Mouse (Mus musculus) cortical plate, adult 2 months (tissue): ENCODE data around the gene Tead1. TPM values are rescaled to one million over a fixed set of nuclear protein-coding genes. Genes with fewer than 3 reads are reported as not detected.

Experiments used
- H3K27ac ChIP-seq: fragments of 200-500 bp; 2 replicates; pipeline ENCODE4 v1.5.1; 2012; ENCODE audit warnings: low read length, control low read depth, inconsistent platforms; ENCODE audit not compliant: insufficient read depth
- H3K4me1 ChIP-seq: fragments of 200-500 bp; 2 replicates; pipeline ENCODE4 v1.6.1; 2011; ENCODE audit warnings: low read length; ENCODE audit not compliant: control insufficient read depth, insufficient read depth
- H3K4me3 ChIP-seq: fragments of 200-500 bp; 2 replicates; pipeline ENCODE4 v1.5.1; 2011; ENCODE audit warnings: mild to moderate bottlenecking, low read length, control low read depth; ENCODE audit not compliant: insufficient read depth
- CTCF ChIP-seq: fragments of 200-500 bp; IDR thresholded peaks from 2 replicates; pipeline ENCODE4 v1.5.1; 2011; ENCODE audit warnings: mild to moderate bottlenecking, control low read depth, low read length; ENCODE audit not compliant: insufficient read depth; ENCODE audit errors: extremely low read depth
- POLR2A ChIP-seq: fragments of 200-500 bp; IDR thresholded peaks from 2 replicates; pipeline ENCODE4 v1.6.1; 2011; ENCODE audit warnings: mild to moderate bottlenecking, low read length, control low read depth; ENCODE audit not compliant: insufficient read depth; ENCODE audit errors: extremely low read depth
- polyA plus RNA-seq: library from polyadenylated mRNA; depleted of rRNA; stranded (reverse); fragments of >200 nt; gene quantifications from 2 replicates; pipeline ENCODE4 v1.2.3, GENCODE M21; 2012

Gene Tead1
- polyA plus RNA-seq, 1 experiment: 6.4 TPM

DNA sequence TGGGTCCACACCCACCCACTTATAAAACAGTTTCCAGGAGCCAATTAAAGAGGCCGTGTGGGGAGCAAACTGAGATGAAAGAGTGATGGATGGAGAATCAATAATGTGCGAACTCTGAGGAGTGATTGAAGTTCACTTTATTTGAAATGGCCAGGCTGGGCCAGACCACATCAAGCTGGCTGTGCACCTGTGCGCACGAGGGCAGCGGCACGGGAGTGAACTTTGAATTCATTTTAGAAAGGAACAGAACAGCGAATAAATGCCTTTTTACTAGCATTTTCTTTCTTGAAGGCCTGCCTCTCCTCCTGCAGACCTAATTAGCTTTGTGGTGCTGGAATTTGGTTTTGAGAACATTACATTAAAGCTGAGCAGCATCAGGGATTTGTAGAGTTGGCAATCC is 63.9 kb downstream of the Tead1 start:
- Histone ChIP-seq H3K27ac (no peak overlapping the region), H3K4me3 (no peak overlapping the region), H3K4me1 (peaks cover 2% of the 10 kb centered on the region)
- TF ChIP-seq POLR2A (no peak), CTCF (no peak)

DNA sequence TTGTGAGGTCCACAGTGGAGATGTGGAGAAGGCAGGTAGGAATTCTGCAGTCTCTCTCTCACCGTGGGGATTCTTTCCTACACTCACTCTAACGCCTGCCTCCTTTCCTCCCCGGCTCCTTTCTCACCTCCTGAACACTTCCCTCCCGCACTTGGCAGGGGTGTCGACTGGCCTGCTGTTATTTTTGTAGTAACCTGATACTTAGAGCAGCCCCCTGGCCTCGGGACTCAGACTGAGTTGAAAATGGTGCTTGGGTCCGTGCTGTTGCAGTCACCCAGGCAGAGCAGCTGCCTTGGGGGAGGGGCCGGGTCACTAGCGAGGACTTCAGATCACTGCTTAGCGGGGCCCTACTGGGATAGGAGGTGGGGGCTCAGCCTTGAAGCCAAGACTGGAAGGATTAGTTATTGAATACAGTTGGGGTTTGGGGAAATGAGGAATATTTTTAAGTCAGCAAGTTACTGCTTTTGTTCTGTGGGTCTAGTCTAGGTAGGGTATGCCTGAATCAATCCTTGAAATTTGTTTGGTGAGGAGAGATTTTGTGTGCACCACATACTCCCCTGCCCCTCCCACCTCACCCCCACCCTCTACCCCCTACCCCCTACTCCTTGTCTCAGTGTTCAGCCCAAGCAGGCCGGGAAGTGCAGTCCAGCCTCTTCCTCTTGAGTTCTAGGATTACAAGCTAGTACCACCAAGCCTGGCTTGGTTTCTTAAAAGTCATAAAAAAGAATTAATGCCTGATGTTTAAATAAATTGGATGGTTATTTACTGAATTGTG is 64.7 kb downstream of the Tead1 start:
- Histone ChIP-seq H3K4me1 (peaks cover 2% of the 10 kb centered on the region), H3K4me3 (no peak overlapping the region), H3K27ac (no peak overlapping the region)
- TF ChIP-seq CTCF (no peak), POLR2A (no peak)

DNA sequence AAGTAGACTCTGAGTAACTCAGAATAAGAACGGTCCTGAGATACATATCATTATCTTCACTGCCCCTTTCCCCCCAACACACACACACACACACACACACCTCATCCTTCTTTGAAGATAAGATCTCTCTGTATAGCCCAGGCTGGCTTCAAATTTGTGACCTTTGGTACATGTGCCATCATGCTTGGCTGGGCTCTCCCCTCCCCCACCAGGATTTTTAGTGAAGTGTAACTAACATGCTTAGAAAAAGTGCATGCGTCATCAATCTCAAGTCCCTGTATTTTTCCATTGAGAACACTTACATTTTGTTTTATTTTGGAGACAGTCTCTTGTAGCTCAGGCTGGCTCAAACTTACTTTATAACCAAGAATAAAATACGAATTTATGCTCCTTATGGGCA is 68.1 kb downstream of the Tead1 start:
- Histone ChIP-seq H3K4me1 (peaks cover 2% of the 10 kb centered on the region; the same call in 1 of the 2 replicates), H3K4me3 (no peak overlapping the region), H3K27ac (no peak overlapping the region)
- no peak for TF ChIP-seq CTCF
- no peak for TF ChIP-seq POLR2A

DNA sequence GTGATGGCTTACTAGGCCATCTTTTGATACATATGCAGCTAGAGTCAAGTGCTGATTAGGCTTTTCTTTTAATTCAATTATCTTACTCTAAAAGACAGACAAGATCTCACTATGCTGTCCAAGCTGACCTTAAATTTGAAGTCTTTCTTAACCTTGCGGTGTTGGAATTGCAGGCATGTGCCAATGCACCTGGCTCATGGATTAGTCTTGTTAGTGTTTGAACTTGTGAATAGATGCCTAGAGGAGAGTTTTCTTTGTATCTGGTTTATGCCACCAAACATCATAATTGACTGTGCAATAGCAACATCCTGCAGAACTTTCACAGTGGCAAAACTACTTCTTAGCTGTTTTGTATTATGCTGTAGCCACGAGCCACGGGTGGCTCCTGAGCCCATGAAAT is 68.7 kb downstream of the Tead1 start:
- Histone ChIP-seq H3K4me1 (peaks cover 2% of the 10 kb centered on the region; the same call in 1 of the 2 replicates), H3K27ac (no peak overlapping the region), H3K4me3 (no peak overlapping the region)
- TF ChIP-seq CTCF: no peak
- no peak for TF ChIP-seq POLR2A

DNA sequence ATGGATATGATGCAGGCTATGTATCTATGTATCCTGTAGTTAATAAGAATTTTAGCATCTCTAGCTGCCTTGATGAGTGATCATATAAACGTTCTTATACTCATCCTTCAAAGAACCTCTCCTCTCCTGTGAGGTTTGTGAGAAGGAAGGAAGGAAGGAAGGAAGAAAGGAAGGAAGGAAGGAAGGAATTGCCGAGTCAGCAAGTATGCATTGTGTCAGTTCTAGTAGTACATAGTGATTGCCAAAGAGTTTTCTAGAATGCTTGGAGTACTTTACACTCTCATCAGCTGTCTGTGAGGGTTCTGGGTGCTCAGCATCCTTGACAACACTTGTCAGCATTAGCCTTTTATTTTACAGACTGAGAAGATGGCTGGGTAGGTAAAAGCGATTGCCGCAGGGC is 69.2 kb downstream of the Tead1 start:
- TF ChIP-seq POLR2A: no peak
- TF ChIP-seq CTCF: no peak

DNA sequence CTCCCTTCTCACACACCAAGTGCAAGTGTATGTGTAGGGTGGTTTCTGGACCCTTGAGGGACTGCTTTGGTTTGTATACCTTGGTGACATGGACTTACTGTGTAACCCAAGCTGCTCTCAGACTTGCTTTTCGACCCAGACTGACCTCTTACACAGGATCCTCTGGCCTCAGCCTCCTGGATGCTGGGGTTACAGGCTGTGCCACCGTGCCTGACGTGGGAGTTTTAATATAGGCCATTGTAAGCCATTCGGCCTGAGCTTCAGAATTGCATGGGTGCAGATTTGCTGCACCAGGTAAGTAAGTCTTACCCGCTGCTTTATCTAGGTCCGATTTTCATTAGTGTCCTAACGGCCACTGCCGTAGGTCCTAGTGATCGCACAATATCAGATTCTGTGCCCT is 71.0 kb downstream of the Tead1 start:
- no peak for TF ChIP-seq CTCF
- no peak for TF ChIP-seq POLR2A
- Histone ChIP-seq H3K4me3 (no peak overlapping the region), H3K27ac (no peak overlapping the region), H3K4me1 (no peaks in the 10 kb centered on the region)

More for the DNA sequence above, 69.2 kb downstream of the Tead1 start:
- peaks cover 2% of the 10 kb centered on the region; the same call in 1 of the 2 replicates for H3K4me1 ChIP-seq
- no peak overlapping the region for H3K4me3 ChIP-seq
- H3K27ac ChIP-seq: no peak overlapping the region

DNA sequence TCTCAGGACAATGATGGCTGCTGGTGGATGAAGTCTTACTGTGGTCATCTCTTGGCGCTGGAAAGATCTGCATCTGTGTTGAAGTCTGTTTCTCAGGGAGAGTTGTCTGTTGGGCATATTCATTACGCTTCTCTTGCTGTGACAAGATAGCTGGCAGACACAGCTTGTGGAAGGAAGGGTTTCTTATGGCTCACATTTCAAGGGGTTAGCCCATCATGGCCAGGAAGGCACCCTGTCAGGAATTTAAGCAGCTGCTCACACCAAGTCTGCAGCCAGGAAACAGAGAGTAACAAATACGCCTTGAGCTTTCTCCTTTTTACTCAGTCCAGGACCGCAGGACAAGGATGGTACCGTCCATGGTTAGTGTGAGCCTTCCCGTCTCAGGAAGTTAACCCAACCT is 73.2 kb downstream of the Tead1 start:
- no peaks in the 10 kb centered on the region for H3K4me1 ChIP-seq
- H3K4me3 ChIP-seq: no peak overlapping the region
- TF ChIP-seq POLR2A (no peak), CTCF (no peak)

DNA sequence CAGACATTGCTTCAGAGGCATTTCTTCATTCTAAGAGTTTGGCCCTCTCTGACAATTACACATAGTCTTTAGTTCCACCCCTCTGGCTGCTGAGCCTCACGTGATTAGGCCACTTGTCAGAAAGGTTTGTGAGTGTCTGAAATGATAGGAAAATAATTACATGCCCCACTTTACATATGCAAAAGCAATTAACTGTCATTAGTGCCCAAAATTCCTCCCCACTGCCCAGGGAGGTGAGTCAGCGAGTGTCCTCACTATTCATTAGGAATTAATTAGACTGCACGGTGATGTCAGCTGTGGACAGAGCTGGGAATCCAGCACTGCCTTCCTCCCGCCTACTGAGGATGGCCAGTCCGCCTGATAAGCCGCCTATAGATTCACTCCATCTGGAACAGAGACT is 74.2 kb downstream of the Tead1 start:
- Histone ChIP-seq H3K4me3 (no peak overlapping the region), H3K27ac (no peak overlapping the region), H3K4me1 (no peaks in the 10 kb centered on the region)
- TF ChIP-seq CTCF: no peak
- TF ChIP-seq POLR2A: no peak

More for the DNA sequence above, 73.2 kb downstream of the Tead1 start:
- H3K27ac ChIP-seq: no peak overlapping the region

DNA sequence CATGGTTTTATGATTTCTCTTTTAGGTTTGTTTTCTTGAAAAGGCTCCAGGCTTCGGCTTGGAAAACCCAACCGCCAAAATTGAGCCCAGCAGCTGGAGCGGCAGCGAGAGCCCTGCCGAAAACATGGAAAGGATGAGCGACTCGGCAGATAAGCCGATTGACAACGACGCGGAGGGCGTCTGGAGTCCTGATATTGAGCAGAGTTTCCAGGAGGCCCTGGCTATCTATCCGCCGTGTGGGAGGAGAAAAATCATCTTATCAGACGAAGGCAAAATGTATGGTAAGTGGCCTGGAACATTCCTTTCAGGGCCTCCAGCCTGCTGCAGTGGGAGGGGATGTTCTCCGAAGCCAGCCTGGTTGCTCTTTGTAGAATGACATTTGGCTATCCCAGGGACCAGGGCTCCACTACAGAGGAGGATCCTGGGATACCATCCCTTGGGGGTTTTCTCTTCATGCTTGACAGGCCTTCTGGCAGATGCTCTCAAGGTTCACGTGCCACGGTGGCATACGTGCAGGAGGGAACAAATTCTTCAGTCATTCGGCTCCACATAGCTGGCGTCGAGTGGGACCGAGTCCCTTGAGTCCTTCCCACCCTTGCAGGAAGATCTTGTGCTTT is 80.3 kb downstream of the Tead1 start:
- Histone ChIP-seq H3K27ac (no peak overlapping the region), H3K4me3 (no peak overlapping the region), H3K4me1 (no peaks in the 10 kb centered on the region)
- no peak for TF ChIP-seq POLR2A
- TF ChIP-seq CTCF: no peak

DNA sequence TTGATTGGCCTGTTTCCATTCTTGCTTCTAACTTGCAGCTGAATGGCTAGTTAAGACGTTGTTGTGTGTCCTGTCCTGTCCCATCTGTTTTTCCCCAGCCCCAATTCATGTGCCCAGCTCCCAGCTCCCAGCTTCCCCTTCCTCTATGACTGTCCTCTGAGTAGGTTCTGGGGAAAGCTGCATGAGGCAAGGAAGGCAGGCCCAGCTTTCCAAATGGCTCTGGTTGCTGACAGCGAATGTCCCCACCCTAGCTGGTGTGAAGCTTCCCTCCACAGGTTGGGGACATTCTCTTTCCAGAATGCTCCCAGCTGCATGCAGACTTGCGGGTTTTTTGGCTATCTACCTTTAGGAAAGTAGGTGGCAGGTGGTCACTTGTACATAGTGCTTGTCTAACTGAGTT is 81.2 kb downstream of the Tead1 start:
- Histone ChIP-seq H3K4me3 (no peak overlapping the region), H3K4me1 (no peaks in the 10 kb centered on the region), H3K27ac (no peak overlapping the region)
- TF ChIP-seq POLR2A (no peak), CTCF (no peak)
